ENCODE assay signal across 14 mouse cellular contexts in genomic region chr10:123456800-123457199, GRCm38 (mm10).
A peak's percentile ranks its signal among the peaks of the same experiment; 100 is the strongest.
DNase-seq lines count a peak whose midpoint lies in the region; ATAC-seq and TF ChIP-seq lines count a peak whose summit lies in the region.
"Had no signal": no experiment of that assay in that cellular context is flagged by ENCODE, and none has a peak within 500 bp of the region (broad histone marks: within the 10 kb centered on the region; RNA-seq: fewer than 3 reads in every experiment).

No protein-coding gene starts in this region.

- H3K9me3 ChIP-seq in forebrain, embryonic 14.5 days (replicated peaks; ENCODE audit: control insufficient read depth, low read length) = no peaks in the 10 kb centered on the region
- no peaks in the 10 kb centered on the region for H3K9me3 ChIP-seq in forebrain, embryonic 16.5 days (ENCODE audit: control insufficient read depth, low read length)
- H3K9me3 ChIP-seq in kidney, postnatal 0 days (replicated peaks; ENCODE audit: low read length) = no peaks in the 10 kb centered on the region
- H3K9me3 ChIP-seq in E14TG2a.4 (ENCODE audit: low read length) = no peaks in the 10 kb centered on the region

- no peak for ATAC-seq in forebrain, embryonic 14.5 days
- ATAC-seq in forebrain, embryonic 16.5 days = no peak
- no peak for ATAC-seq in kidney, postnatal 0 days (replicated peaks; ENCODE audit: low FRiP score, low read depth)
- ATAC-seq in monocyte, adult 5-6 weeks (replicated peaks; ENCODE audit: insufficient number of reproducible peaks, low FRiP score, low TSS enrichment, poor library complexity, severe bottlenecking) = no peak

- no peak for TF ChIP-seq POLR2A in brain, embryonic 14.5 days (IDR thresholded peaks at IDR 0.05; ENCODE audit: borderline replicate concordance, extremely low read depth, insufficient read depth, insufficient read length, poor library complexity, severe bottlenecking)

- 0 out of 2 replicates have a peak, but pooled peaks cover 3% of the 10 kb centered on the region for H3K4me1 ChIP-seq in forebrain, embryonic 14.5 days (ENCODE audit: control insufficient read depth, insufficient read depth, low read length)
- no peaks in the 10 kb centered on the region for H3K4me1 ChIP-seq in forebrain, embryonic 16.5 days (replicated peaks; ENCODE audit: control insufficient read depth, insufficient read depth, low read length)
- no peaks in the 10 kb centered on the region for H3K4me1 ChIP-seq in kidney, postnatal 0 days (replicated peaks; ENCODE audit: insufficient read depth, low read length)
- H3K4me1 ChIP-seq in E14TG2a.4 (replicated peaks; ENCODE audit: low read depth, low read length) = 0 out of 2 replicates have a peak, but pooled peaks cover 7% of the 10 kb centered on the region

- TF ChIP-seq CTCF in kidney, postnatal 0 days (IDR thresholded peaks at IDR 0.05; ENCODE audit: low read depth) = peak; percentile 69
- peak; percentile 17; the same call in 1 of the 2 replicates for TF ChIP-seq CTCF in E14TG2a.4 (conservative IDR thresholded peaks at IDR 0.05; ENCODE audit: low read length)
- no peak for TF ChIP-seq CTCF in brain, embryonic 14.5 days (IDR thresholded peaks at IDR 0.05; ENCODE audit: borderline replicate concordance, extremely low read depth, insufficient read depth, insufficient read length)

- H3K4me3 ChIP-seq in forebrain, embryonic 14.5 days (ENCODE audit: low read depth, low read length) = no peak overlapping the region
- H3K4me3 ChIP-seq in forebrain, embryonic 16.5 days (replicated peaks; ENCODE audit: low read length) = no peak overlapping the region
- H3K4me3 ChIP-seq in kidney, postnatal 0 days (replicated peaks; ENCODE audit: low read depth, low read length) = no peak overlapping the region
- H3K4me3 ChIP-seq in E14TG2a.4 (replicated peaks; ENCODE audit: low read length) = no peak overlapping the region

- DNase-seq in forebrain, embryonic 14.5 days (ENCODE audit: low spot score) = peak; percentile 57
- peak; percentile 74 for DNase-seq in kidney, postnatal 0 days (ENCODE audit: low spot score)
- no peak for DNase-seq in kidney, postnatal 10 days
- DNase-seq in brain, embryonic 14.5 days (ENCODE audit: low read depth) = peak; percentile 54
- DNase-seq in adrenal gland, postnatal 36 days = no peak
- DNase-seq: cerebellum, postnatal 25 days; kidney, adult 11 months; left cerebral cortex, postnatal 4 days; lung, adult 18-20 months; spleen, adult 18-20 months had no signal

- H3K4me2 ChIP-seq in forebrain, embryonic 14.5 days (ENCODE audit: low read length) = no peak overlapping the region
- H3K4me2 ChIP-seq in forebrain, embryonic 16.5 days (ENCODE audit: low read length) = no peak overlapping the region
- no peak overlapping the region for H3K4me2 ChIP-seq in kidney, postnatal 0 days (ENCODE audit: low read length)

- H3K36me3 ChIP-seq in forebrain, embryonic 14.5 days (ENCODE audit: control insufficient read depth, insufficient read depth, low read length) = no peaks in the 10 kb centered on the region
- H3K36me3 ChIP-seq in forebrain, embryonic 16.5 days (ENCODE audit: control insufficient read depth, insufficient read depth) = no peaks in the 10 kb centered on the region
- H3K36me3 ChIP-seq in kidney, postnatal 0 days (ENCODE audit: insufficient read depth, low read length) = no peaks in the 10 kb centered on the region
- no peaks in the 10 kb centered on the region for H3K36me3 ChIP-seq in E14TG2a.4 (ENCODE audit: insufficient read depth, low read length)
- H3K36me3 ChIP-seq: G1E had no signal

- H3K27ac ChIP-seq in forebrain, embryonic 14.5 days (ENCODE audit: low read depth, low read length) = no peak overlapping the region
- no peak overlapping the region for H3K27ac ChIP-seq in forebrain, embryonic 16.5 days (ENCODE audit: low read length)
- no peak overlapping the region for H3K27ac ChIP-seq in kidney, postnatal 0 days

- no peak overlapping the region for H3K9ac ChIP-seq in forebrain, embryonic 14.5 days (ENCODE audit: low read length)
- no peak overlapping the region for H3K9ac ChIP-seq in forebrain, embryonic 16.5 days (replicated peaks; ENCODE audit: low read depth, low read length)
- no peak overlapping the region for H3K9ac ChIP-seq in kidney, postnatal 0 days (ENCODE audit: low read depth, low read length)

- no peaks in the 10 kb centered on the region for H3K27me3 ChIP-seq in forebrain, embryonic 14.5 days (replicated peaks; ENCODE audit: control insufficient read depth, insufficient read depth, low read length)
- no peaks in the 10 kb centered on the region for H3K27me3 ChIP-seq in forebrain, embryonic 16.5 days (replicated peaks; ENCODE audit: control insufficient read depth, insufficient read depth, low read length)
- H3K27me3 ChIP-seq in kidney, postnatal 0 days (ENCODE audit: insufficient read depth, low read length) = no peaks in the 10 kb centered on the region
- no peaks in the 10 kb centered on the region; the same call in 1 of the 2 replicates for H3K27me3 ChIP-seq in E14TG2a.4 (ENCODE audit: insufficient read depth, low read length)

- 92% methylated on average over 1 of the region's 1 CpGs for WGBS in forebrain, embryonic 14.5 days
- 86% methylated on average over 1 of the region's 1 CpGs for WGBS in forebrain, embryonic 16.5 days
- WGBS in kidney, postnatal 0 days = 47% methylated on average over 1 of the region's 1 CpGs

Comparison
In these comparisons a context has a peak if more than half of its experiments do, and no peak if none do; other contexts are left out.
1. DNase-seq: peak in forebrain, embryonic 14.5 days (single experiment), kidney, postnatal 0 days (single experiment) and brain, embryonic 14.5 days (single experiment); none in kidney, postnatal 10 days (single experiment) and adrenal gland, postnatal 36 days (0 of 2).